Mouse (Mus musculus): ENCODE measurements at regions not wholly inside any gene's neighbourhood (a gene's known extent, or its start where the extent isn't known, plus 50 kb on each side); places are given as distances from the start of the nearest gene placed in this dataset.

DNA sequence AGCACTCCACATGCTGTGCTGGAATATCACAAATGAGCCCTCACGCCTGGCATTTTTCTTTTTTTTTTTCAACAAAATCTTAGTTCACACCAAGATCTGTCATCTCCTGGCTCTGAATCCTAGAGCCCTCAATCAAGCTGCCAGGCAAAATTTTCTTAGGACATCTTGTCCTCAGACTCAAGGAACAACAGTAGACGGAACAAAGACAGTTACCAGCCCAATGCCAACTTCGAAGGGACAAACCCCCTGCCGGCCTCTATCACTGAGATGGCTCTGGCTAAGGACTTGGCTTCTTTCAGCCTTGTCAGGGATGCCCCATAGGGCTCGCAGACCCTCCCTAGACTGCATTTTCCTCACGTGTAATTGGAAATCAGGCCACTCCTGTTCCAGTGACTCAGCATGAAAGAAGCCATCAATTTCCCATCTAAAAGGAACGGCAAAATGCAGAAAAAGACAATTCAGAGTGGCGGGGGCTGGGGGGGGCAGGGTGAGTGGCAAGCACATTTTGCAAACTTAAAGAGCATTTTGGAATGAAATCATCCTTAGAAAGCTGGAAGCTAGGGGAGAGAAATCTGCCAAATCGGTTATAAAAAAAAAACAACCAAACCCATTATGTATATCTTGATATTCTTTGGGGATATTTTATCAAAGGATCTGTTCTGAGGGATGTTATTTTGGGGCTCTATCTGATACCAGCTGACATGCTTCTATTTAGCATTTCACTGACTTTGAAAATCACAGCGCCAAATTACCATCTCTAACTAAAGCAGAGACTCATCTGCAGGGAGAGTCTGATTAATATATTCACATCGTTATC, 116.1 kb upstream of the Sulf2 start:
- Histone ChIP-seq H3K27ac (no peak overlapping the region), H3K4me1 (replicated peaks) (peaks cover 13% of the 10 kb centered on the region), H3K9me3 (no peaks in the 10 kb centered on the region), H3K4me3 (replicated peaks) (no peak overlapping the region), H3K36me3 (no peaks in the 10 kb centered on the region), H3K9ac (no peak overlapping the region), H3K4me2 (replicated peaks) (no peak overlapping the region), H3K27me3 (replicated peaks) (no peaks in the 10 kb centered on the region; the same call in 1 of the 2 replicates)
- ATAC-seq = no peak
- 67% methylated on average over 11 of the region's 11 CpGs for WGBS

DNA sequence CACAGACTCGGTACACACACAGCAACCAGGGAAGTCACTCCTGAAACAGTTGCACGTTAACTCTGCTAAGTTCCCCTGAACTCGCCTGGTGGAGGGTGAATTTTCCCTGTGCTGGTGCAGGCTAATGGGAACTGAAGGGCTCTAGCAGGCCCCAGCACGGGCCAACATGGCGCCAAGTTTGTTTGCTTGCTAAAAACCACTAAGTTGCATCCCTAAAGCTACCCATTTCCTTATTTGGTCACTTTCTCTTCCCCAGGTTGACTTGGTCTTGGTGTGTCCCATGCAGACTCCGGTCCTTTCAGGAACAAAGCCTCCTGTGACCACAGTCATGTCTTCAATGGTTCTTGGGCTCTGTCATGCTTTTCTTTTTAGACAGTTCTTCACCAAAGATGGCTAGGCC, 114.5 kb upstream of the Sulf2 start:
- H3K27me3 ChIP-seq (replicated peaks) = no peaks in the 10 kb centered on the region; the same call in 1 of the 2 replicates
- H3K9ac ChIP-seq = no peak overlapping the region
- H3K36me3 ChIP-seq = no peaks in the 10 kb centered on the region
- H3K4me2 ChIP-seq (replicated peaks) = no peak overlapping the region
- 87% methylated on average over 6 of the region's 6 CpGs for WGBS
- H3K9me3 ChIP-seq = no peaks in the 10 kb centered on the region
- no peak for ATAC-seq
- H3K4me3 ChIP-seq (replicated peaks) = no peak overlapping the region
- no peak overlapping the region for H3K27ac ChIP-seq
- peaks cover 13% of the 10 kb centered on the region for H3K4me1 ChIP-seq (replicated peaks)

DNA sequence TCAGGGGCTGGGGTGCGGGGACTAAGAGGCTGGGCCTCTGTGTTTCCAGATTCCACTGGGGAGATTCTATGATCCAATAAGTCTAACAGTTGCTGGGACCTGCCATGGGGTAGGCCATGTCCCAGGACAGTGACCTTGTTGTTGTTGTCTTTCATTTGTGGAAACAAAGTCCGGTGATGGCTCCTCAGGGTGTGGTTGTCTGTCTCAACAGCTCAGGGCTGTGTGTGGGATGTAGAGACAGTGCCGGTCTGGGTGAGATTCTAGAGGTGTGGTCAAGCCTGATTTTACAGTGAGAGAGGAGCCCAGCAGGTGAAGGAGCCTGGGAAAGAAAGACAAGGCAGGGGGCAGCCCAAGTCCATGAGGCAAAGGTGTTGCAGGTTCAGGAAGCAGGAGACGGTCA, 111.5 kb upstream of the Sulf2 start:
- no peak overlapping the region for H3K9ac ChIP-seq
- 96% methylated on average over 4 of the region's 4 CpGs for WGBS
- peaks cover 2% of the 10 kb centered on the region for H3K4me1 ChIP-seq (replicated peaks)
- no peaks in the 10 kb centered on the region for H3K36me3 ChIP-seq
- H3K4me3 ChIP-seq (replicated peaks) = no peak overlapping the region
- no peaks in the 10 kb centered on the region for H3K9me3 ChIP-seq
- H3K27me3 ChIP-seq (replicated peaks) = no peaks in the 10 kb centered on the region
- ATAC-seq = no peak
- no peak overlapping the region for H3K27ac ChIP-seq
- no peak overlapping the region for H3K4me2 ChIP-seq (replicated peaks)

DNA sequence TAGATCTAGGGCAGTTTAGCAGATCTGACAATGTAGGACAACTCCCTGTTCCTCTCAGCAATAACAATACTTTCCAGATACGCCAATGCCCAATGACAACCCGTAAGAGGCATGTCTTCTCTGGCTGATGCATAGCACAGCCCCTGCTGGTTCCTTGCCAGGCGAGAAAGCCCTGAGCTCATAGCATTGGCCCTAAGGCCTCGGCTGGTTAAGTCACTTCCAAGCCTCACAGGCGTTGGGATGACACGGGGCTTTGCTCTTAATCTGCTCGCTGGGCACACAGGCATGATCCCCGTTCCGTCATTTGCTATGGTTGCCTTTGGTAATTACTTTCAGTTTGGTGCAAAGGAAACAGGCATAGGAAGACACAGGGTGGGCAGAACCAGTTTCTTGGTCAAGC, 111.0 kb upstream of the Sulf2 start:
- no peak for ATAC-seq
- H3K4me1 ChIP-seq (replicated peaks) = peaks cover 6% of the 10 kb centered on the region
- no peak overlapping the region for H3K27ac ChIP-seq
- WGBS = 85% methylated on average over 9 of the region's 9 CpGs
- H3K36me3 ChIP-seq = no peaks in the 10 kb centered on the region
- no peak overlapping the region for H3K9ac ChIP-seq
- H3K4me3 ChIP-seq (replicated peaks) = no peak overlapping the region
- H3K4me2 ChIP-seq (replicated peaks) = no peak overlapping the region
- H3K27me3 ChIP-seq (replicated peaks) = no peaks in the 10 kb centered on the region
- no peaks in the 10 kb centered on the region for H3K9me3 ChIP-seq

DNA sequence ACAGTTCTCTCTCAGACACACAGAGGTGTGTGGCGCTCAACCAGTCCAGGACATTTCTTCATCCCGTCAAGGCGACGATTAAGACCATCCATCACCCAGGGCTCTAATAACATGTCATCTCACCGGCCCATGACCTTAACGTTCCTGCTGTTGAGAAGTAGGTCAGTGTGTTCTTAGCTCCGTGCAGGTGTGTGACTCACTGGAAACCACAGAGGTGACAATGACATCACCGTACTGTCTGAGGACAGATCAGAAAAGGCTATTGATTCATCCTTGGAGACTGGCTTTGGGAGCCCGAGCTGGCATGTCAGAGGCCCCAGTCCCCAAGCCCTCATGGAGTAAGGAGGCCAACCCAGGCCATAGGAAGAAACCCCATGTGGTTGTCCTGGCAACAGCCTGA, 109.3 kb upstream of the Sulf2 start:
- ATAC-seq = no peak
- H3K9ac ChIP-seq = no peak overlapping the region
- H3K36me3 ChIP-seq = no peaks in the 10 kb centered on the region
- peaks cover 10% of the 10 kb centered on the region for H3K4me1 ChIP-seq (replicated peaks)
- H3K27me3 ChIP-seq (replicated peaks) = no peaks in the 10 kb centered on the region
- H3K4me2 ChIP-seq (replicated peaks) = no peak overlapping the region
- 78% methylated on average over 9 of the region's 9 CpGs for WGBS
- no peak overlapping the region for H3K4me3 ChIP-seq (replicated peaks)
- no peaks in the 10 kb centered on the region for H3K9me3 ChIP-seq
- no peak overlapping the region for H3K27ac ChIP-seq

DNA sequence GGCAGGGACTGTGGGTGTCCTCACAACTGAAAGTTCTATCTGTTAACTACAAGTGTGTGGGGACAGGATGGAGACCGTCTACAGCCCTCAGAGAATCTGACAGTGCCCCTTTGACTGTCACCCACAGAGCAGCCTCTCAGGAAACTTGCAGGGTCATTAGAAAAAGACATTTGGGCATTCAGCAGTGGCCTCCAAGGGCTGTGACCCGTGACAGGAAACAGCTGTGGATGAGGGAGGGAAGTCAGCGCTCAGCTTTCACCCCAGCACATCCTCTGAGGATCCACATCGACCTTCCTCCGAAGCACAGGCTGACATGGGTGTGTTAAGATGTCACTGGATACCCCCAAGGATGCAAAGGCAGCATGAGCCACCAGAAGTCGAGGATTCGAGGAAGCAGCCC, 106.3 kb upstream of the Sulf2 start:
- no peak for ATAC-seq
- no peaks in the 10 kb centered on the region for H3K9me3 ChIP-seq
- peak overlapping the region; percentile 45; the same call in 1 of the 2 replicates for H3K27ac ChIP-seq
- H3K36me3 ChIP-seq = no peaks in the 10 kb centered on the region
- no peak overlapping the region for H3K9ac ChIP-seq
- H3K27me3 ChIP-seq (replicated peaks) = no peaks in the 10 kb centered on the region
- WGBS = 44% methylated on average over 7 of the region's 7 CpGs
- no peak overlapping the region for H3K4me3 ChIP-seq (replicated peaks)
- H3K4me2 ChIP-seq (replicated peaks) = no peak overlapping the region
- peaks cover 15% of the 10 kb centered on the region for H3K4me1 ChIP-seq (replicated peaks)

DNA sequence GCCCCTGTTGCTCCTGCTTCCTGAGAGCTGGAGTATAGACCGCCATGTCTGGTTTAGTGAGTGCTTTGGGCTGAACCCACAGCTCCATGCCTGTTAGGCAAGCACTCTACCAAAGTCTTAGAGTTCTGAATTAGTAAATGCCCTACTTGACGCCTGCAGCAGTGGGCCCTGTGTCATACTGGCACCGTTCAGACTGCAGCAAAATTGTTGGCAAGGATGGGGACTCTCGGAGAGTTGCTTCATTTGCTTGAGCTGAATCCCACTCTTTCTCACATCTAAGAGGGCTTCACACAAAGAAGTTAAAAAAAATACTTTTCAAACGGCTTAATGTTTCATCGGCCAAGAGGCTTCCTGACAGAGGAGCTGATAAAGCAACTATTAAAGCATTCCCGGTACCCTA, 105.6 kb upstream of the Sulf2 start:
- Histone ChIP-seq H3K4me1 (replicated peaks) (peaks cover 15% of the 10 kb centered on the region), H3K27me3 (replicated peaks) (no peaks in the 10 kb centered on the region), H3K4me3 (replicated peaks) (no peak overlapping the region), H3K27ac (no peak overlapping the region), H3K4me2 (replicated peaks) (no peak overlapping the region), H3K9ac (no peak overlapping the region), H3K9me3 (no peaks in the 10 kb centered on the region), H3K36me3 (no peaks in the 10 kb centered on the region)
- ATAC-seq = no peak
- WGBS = 62% methylated on average over 7 of the region's 7 CpGs

DNA sequence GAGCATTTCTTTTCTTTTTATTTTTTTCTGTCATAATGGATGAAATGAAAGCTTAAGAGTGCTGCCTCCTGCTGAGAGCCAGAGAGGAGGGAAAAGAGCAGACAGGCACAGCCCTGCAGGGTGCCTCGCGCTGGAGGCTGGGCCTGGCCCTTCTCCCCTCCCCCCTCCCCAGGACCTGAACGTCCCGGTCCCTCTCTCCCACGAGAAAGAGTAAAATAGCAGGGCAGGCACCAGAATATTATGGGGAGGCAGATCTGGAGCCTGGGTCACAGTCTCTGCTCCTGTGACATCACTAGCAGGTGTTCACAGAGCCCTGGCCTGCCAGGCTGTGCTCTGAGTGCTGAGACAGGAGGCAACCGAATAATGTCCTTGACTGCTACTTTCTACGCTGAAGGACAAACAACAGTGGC, 103.3 kb upstream of the Sulf2 start:
- Histone ChIP-seq H3K27me3 (replicated peaks) (no peaks in the 10 kb centered on the region), H3K27ac (no peak overlapping the region), H3K36me3 (no peaks in the 10 kb centered on the region), H3K9ac (no peak overlapping the region), H3K4me2 (replicated peaks) (no peak overlapping the region), H3K4me1 (replicated peaks) (peaks cover 15% of the 10 kb centered on the region), H3K9me3 (no peaks in the 10 kb centered on the region), H3K4me3 (replicated peaks) (no peak overlapping the region)
- no peak for ATAC-seq
- 10% methylated on average over 7 of the region's 7 CpGs for WGBS

DNA sequence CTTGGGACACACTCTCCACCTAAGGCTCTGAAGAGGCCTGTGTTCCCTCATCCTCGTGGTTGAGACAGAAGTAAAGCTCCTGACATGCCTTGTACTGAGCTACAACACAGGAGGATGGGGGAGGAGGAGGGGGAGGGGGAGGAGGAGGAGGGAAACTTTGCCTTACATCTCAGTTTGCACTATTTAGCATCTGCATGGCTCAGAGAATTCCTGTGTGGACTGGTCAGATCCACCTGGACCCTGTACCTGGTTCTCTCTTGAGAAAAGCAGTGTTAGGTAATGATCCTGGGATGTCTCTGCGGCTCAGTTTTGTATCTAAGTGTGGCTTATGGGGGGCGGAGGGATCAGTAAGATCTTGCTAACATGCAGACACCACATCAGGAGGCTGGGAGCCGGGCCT, 102.2 kb upstream of the Sulf2 start:
- Histone ChIP-seq H3K36me3 (no peaks in the 10 kb centered on the region), H3K9me3 (no peaks in the 10 kb centered on the region), H3K4me2 (replicated peaks) (no peak overlapping the region), H3K9ac (no peak overlapping the region), H3K4me3 (replicated peaks) (no peak overlapping the region), H3K27ac (no peak overlapping the region), H3K27me3 (replicated peaks) (no peaks in the 10 kb centered on the region), H3K4me1 (replicated peaks) (peaks cover 15% of the 10 kb centered on the region)
- ATAC-seq = no peak
- 61% methylated on average over 4 of the region's 4 CpGs for WGBS

DNA sequence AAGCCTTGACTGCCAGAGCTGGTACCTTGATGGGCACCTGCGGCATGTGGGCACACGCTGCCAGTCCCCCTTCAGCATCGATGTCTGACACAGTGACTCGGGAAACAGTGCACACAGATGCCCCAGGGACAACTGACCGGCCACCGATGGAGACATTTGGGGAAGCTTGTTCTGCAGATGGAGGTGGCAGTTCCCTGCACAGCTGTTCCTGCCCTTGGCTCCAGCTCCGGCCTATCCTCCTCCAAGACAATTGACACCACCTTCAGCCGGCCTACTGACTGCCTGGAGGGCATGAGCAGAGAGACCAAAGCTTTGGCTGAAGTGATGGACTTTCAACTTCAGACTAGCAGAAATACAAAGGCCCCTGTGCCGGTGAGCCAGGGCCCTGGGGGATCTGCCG, 100.7 kb upstream of the Sulf2 start:
- Histone ChIP-seq H3K4me1 (replicated peaks) (peaks cover 8% of the 10 kb centered on the region; the same call in 1 of the 2 replicates), H3K4me2 (replicated peaks) (no peak overlapping the region), H3K27me3 (replicated peaks) (no peaks in the 10 kb centered on the region), H3K36me3 (no peaks in the 10 kb centered on the region), H3K9me3 (no peaks in the 10 kb centered on the region), H3K9ac (no peak overlapping the region), H3K27ac (no peak overlapping the region), H3K4me3 (replicated peaks) (no peak overlapping the region)
- no peak for ATAC-seq
- WGBS = 90% methylated on average over 10 of the region's 10 CpGs

DNA sequence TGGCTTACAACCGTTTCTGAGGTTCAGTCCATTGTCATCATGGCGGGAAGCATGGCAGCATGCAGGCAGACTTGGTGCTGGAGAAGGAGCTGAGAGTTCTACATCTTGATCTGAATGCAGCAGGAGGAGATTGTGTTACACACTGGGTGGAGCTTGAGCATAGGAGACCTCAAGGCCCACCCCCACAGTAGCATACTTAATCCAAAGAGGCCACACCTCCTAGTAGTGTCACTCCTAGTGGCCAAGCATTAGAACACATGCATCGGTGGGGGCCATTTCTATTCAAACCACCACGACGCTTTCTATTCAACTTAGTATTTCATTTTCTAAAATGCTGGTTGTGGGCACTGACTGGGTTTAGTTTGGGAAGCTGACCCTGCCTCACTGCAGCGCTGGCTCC, 99.1 kb upstream of the Sulf2 start:
- Histone ChIP-seq H3K36me3 (no peaks in the 10 kb centered on the region), H3K9ac (no peak overlapping the region), H3K4me3 (replicated peaks) (no peak overlapping the region), H3K4me2 (replicated peaks) (no peak overlapping the region), H3K27me3 (replicated peaks) (no peaks in the 10 kb centered on the region), H3K27ac (no peak overlapping the region), H3K4me1 (replicated peaks) (peaks cover 10% of the 10 kb centered on the region), H3K9me3 (no peaks in the 10 kb centered on the region)
- no peak for ATAC-seq
- WGBS = 90% methylated on average over 6 of the region's 6 CpGs

DNA sequence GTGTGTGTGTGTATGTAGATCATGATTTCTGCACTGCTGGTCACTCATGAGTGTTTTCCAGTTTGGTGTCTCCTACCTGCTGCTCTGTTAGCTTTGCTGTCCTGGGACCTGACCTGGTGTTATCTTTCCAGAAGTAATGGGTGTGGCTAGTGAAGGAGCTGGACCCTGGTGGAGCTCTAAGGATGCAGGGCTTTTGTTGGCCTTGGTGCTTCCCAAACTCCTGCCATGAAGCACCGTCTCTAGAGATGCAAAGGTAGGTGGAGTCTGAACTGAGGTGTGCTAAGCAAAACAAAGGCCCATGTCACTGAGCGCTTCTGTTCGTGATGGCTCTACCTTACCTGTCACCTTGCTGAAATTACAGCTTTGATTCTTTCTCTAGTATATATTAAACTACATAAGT, 96.6 kb upstream of the Sulf2 start:
- H3K4me3 ChIP-seq (replicated peaks) = no peak overlapping the region
- H3K9ac ChIP-seq = no peak overlapping the region
- no peak overlapping the region for H3K27ac ChIP-seq
- no peaks in the 10 kb centered on the region for H3K36me3 ChIP-seq
- no peaks in the 10 kb centered on the region for H3K9me3 ChIP-seq
- 88% methylated on average over 3 of the region's 3 CpGs for WGBS
- H3K4me2 ChIP-seq (replicated peaks) = no peak overlapping the region
- peaks cover 15% of the 10 kb centered on the region for H3K4me1 ChIP-seq (replicated peaks)
- no peak for ATAC-seq
- H3K27me3 ChIP-seq (replicated peaks) = no peaks in the 10 kb centered on the region

DNA sequence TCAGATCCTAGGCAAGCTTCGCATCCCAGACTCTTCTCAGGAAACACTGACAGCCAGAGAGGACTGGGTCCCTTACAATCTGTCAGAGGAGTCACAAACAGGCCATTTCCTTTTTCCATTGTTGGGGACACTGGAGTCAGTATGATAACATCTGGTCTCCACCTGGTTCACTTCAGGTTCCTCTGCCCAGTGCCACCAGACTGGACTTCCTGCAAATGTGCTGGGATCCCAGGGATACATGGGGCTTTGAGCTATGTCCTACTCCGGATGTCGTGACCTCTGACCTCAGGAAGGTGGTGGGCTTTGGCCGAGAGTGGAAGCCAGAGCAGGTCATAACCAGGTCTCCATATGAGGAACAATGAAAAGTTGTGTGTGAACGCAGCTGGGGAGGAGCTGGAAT, 96.0 kb upstream of the Sulf2 start:
- no peaks in the 10 kb centered on the region for H3K9me3 ChIP-seq
- no peak overlapping the region for H3K4me3 ChIP-seq (replicated peaks)
- 61% methylated on average over 5 of the region's 5 CpGs for WGBS
- H3K27ac ChIP-seq = no peak overlapping the region
- H3K4me2 ChIP-seq (replicated peaks) = no peak overlapping the region
- no peaks in the 10 kb centered on the region for H3K36me3 ChIP-seq
- ATAC-seq = no peak
- no peaks in the 10 kb centered on the region for H3K27me3 ChIP-seq (replicated peaks)
- no peak overlapping the region for H3K9ac ChIP-seq
- peaks cover 15% of the 10 kb centered on the region for H3K4me1 ChIP-seq (replicated peaks)
